Mouse (Mus musculus) adrenal gland, adult (tissue): ENCODE data around the gene Crb1.
"Not testable (repeated sequence)": the region's sequence is repeated elsewhere in the genome, so short reads cannot be mapped to it uniquely, and the experiment has no call there.

Source experiments
- DNase-seq, 2 experiments: peaks; one replicate each; pipeline ENCODE4 v3.0.0; 2022 to 2023; ENCODE audit warnings: low spot score in 1 of 2; ENCODE audit not compliant: inconsistent age in 2 of 2

The Crb1 gene

GRCm38 (mm10) chr1:139376638-139377286, at the start of gene Crb1:
TSS of gene Crb1 (minus strand) at chr1:139377100.
- no peak for DNase-seq

GRCm38 (mm10) chr1:139425006-139425405, 48.1 kb upstream of the Crb1 start:
- DNase-seq, result peak in 1 of 2 experiments; percentile 27

- no peak for DNase-seq
Measured at GRCm38 (mm10) chr1:139423931-139424330, 47.0 kb upstream of the Crb1 start.

GRCm38 (mm10) chr1:139422941-139423340, 46.0 kb upstream of the Crb1 start:
- DNase-seq, result peak in 1 of 2 experiments; percentile 11

- peak; percentile 93 to 98 for DNase-seq
Measured at GRCm38 (mm10) chr1:139421875-139422791, 45.2 kb upstream of the Crb1 start, which contains the start of gene Zbtb41. TSS of gene Zbtb41 (plus strand) at chr1:139422288.

GRCm38 (mm10) chr1:139421521-139421874, 44.6 kb upstream of the Crb1 start:
- no peak for DNase-seq

- no peak for DNase-seq
Measured at GRCm38 (mm10) chr1:139413465-139413864, 36.6 kb upstream of the Crb1 start.

- not testable (repeated sequence) for DNase-seq
Measured at GRCm38 (mm10) chr1:139412365-139412764, 35.5 kb upstream of the Crb1 start.

- peak in 1 of 2 experiments; percentile 36 for DNase-seq
Measured at GRCm38 (mm10) chr1:139407701-139408100, 30.8 kb upstream of the Crb1 start.

- no peak for DNase-seq
Measured at GRCm38 (mm10) chr1:139405766-139406165, 28.9 kb upstream of the Crb1 start.

GRCm38 (mm10) chr1:139396589-139396988, 19.7 kb upstream of the Crb1 start:
- no peak for DNase-seq

- no peak for DNase-seq
Measured at GRCm38 (mm10) chr1:139391747-139392146, 14.8 kb upstream of the Crb1 start.

- DNase-seq, result no peak
Measured at GRCm38 (mm10) chr1:139379621-139379984, 2.7 kb upstream of the Crb1 start.

- no peak for DNase-seq
Measured at GRCm38 (mm10) chr1:139378861-139379620, 2.1 kb upstream of the Crb1 start.

GRCm38 (mm10) chr1:139375900-139376299, 1.0 kb downstream of the Crb1 start:
- no peak for DNase-seq

GRCm38 (mm10) chr1:139371341-139371740, 5.6 kb downstream of the Crb1 start:
- DNase-seq, result no peak

- no peak for DNase-seq
Measured at GRCm38 (mm10) chr1:139348566-139348965, 28.3 kb downstream of the Crb1 start.

- DNase-seq, result no peak
Measured at GRCm38 (mm10) chr1:139346602-139347371, 30.1 kb downstream of the Crb1 start.

GRCm38 (mm10) chr1:139346030-139346601, 30.8 kb downstream of the Crb1 start:
- DNase-seq, result no peak

GRCm38 (mm10) chr1:139340178-139340859, 36.6 kb downstream of the Crb1 start:
- DNase-seq, result peak in 1 of 2 experiments; percentile 29
